Mouse (Mus musculus) midbrain, postnatal 0 days (tissue): ENCODE data around the gene Dclk2. TPM values are rescaled to one million over a fixed set of nuclear protein-coding genes. Genes with fewer than 3 reads are reported as not detected.
A peak's percentile ranks its signal among the peaks of the same experiment; 100 is the strongest.

ENCODE experiments used
- ATAC-seq: fragments of 200-750 bp; cut with Nextera tagmentation; 2 replicates; pipeline ENCODE4 v1.8.0; 2017; ENCODE audit warnings: moderate number of reproducible peaks, mild to moderate bottlenecking, moderate TSS enrichment, moderate library complexity; ENCODE audit not compliant: low FRiP score
- DNase-seq: peaks from one replicate; pipeline ENCODE4 v3.0.0-alpha.2; 2015; ENCODE audit warnings: low spot score
- H3K27ac ChIP-seq: fragments of 300-500 bp; sonication (generic); 2 replicates; pipeline ENCODE4 v1.5.1; 2014; ENCODE audit warnings: low read depth, mild to moderate bottlenecking, low read length, mixed read lengths
- H3K27me3 ChIP-seq: fragments of 300-500 bp; sonication (generic); 2 replicates; pipeline ENCODE4 v1.6.1; 2014; ENCODE audit warnings: low read length, control low read depth, mixed read lengths; ENCODE audit not compliant: insufficient read depth
- H3K36me3 ChIP-seq: fragments of 300-500 bp; sonication (generic); 2 replicates; pipeline ENCODE4 v1.6.1; 2014; ENCODE audit warnings: low read length, control low read depth, mixed read lengths; ENCODE audit not compliant: insufficient read depth
- H3K4me1 ChIP-seq: fragments of 300-500 bp; sonication (generic); 2 replicates; pipeline ENCODE4 v1.6.1; 2014; ENCODE audit warnings: mild to moderate bottlenecking, control low read depth, antibody characterized with exemption, low read length, mixed read lengths; ENCODE audit not compliant: insufficient read depth
- H3K4me2 ChIP-seq: fragments of 300-500 bp; sonication (generic); 2 replicates; pipeline ENCODE4 v1.6.1; 2014; ENCODE audit warnings: low read depth, mild to moderate bottlenecking, low read length, mixed read lengths; ENCODE audit not compliant: poor library complexity, severe bottlenecking
- H3K4me3 ChIP-seq: fragments of 300-500 bp; sonication (generic); 2 replicates; pipeline ENCODE4 v1.5.1; 2014; ENCODE audit warnings: low read depth, mild to moderate bottlenecking, low read length, moderate library complexity
- H3K9ac ChIP-seq: fragments of 300-500 bp; sonication (generic); replicated peaks from 2 replicates; pipeline ENCODE4 v1.6.1; 2014; ENCODE audit warnings: mild to moderate bottlenecking, low read length, moderate library complexity, mixed read lengths; ENCODE audit not compliant: poor library complexity, severe bottlenecking
- H3K9me3 ChIP-seq: fragments of 300-500 bp; sonication (generic); 2 replicates; pipeline ENCODE4 v1.6.1; 2016; ENCODE audit warnings: low read length, control low read depth
- CTCF ChIP-seq: IDR thresholded peaks from 2 replicates; pipeline ENCODE4 v1.5.1; 2016; ENCODE audit warnings: antibody characterized with exemption, mild to moderate bottlenecking
- WGBS: fragments of 180-500 bp; shearing (Covaris S2); extraction: QIAGEN DNeasy Blood & Tissue Kit; methylation state at CpG from one replicate; pipeline ENCODE4 v1.1.7; 2014; 5-methylcytosine and 5-hydroxymethylcytosine counted together
- polyA plus RNA-seq: library from polyadenylated mRNA; unstranded; fragments of >200 nt; fragmentation: Nextera tagmentation; extraction: Ambion mirVana; gene quantifications from 2 replicates; pipeline ENCODE4 v1.2.1, GENCODE M21; 2015
- total RNA-seq: library from RNA; depleted of rRNA; stranded (reverse); fragments of >200 nt; gene quantifications from 2 replicates; pipeline ENCODE4 v1.2.3, GENCODE M21; 2014

Gene Dclk2
- total and polyA plus RNA-seq, 2 experiments from 2014 or later, result 71.6 to 158 TPM

GRCm38 (mm10) chr3:86870411-86870810 is 50.2 kb downstream of the Dclk2 start:
- ATAC-seq (no peak), DNase-seq (no peak)
- 0 out of 2 replicates have a peak, but pooled peaks cover 4% of the 10 kb centered on the region for H3K4me1 ChIP-seq
- H3K4me3 ChIP-seq, result no peak overlapping the region
- H3K27me3 ChIP-seq, result no peaks in the 10 kb centered on the region
- TF ChIP-seq CTCF, result no peak
- no peak overlapping the region for H3K27ac ChIP-seq
- WGBS, result 39% methylated on average over 3 of the region's 3 CpGs
- H3K4me2 ChIP-seq, result no peak overlapping the region
- H3K36me3 ChIP-seq, result no peaks in the 10 kb centered on the region
- H3K9ac ChIP-seq, result no peak overlapping the region
- H3K9me3 ChIP-seq, result no peaks in the 10 kb centered on the region

DNA sequence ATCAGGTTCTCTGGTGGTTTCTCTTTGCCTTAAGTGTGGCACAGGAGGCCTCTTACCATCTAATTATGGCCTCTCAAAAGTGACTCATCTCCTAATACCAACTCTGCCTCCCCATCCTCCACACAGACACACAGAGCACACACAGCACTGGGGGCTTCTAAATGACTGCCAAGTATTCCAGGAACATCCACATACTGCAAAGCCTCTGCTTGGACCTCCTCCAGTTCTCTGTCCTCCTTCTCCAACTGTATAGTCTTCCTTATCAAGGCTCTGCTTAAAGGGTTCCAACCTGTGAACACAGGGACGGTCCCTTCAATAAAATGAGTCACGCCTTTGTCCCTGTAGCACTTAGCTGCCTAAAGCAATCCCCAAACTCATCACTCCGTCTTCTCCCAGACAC is 51.9 kb downstream of the Dclk2 start:
- no peaks in the 10 kb centered on the region for H3K9me3 ChIP-seq
- DNase-seq, result no peak
- H3K27ac ChIP-seq, result no peak overlapping the region
- no peak overlapping the region for H3K9ac ChIP-seq
- TF ChIP-seq CTCF, result no peak
- no peaks in the 10 kb centered on the region for H3K27me3 ChIP-seq
- no peak overlapping the region for H3K4me2 ChIP-seq
- H3K36me3 ChIP-seq, result no peaks in the 10 kb centered on the region
- H3K4me1 ChIP-seq, result 0 out of 2 replicates have a peak, but pooled peaks cover 4% of the 10 kb centered on the region
- 69% methylated on average over 3 of the region's 3 CpGs for WGBS
- ATAC-seq, result no peak
- no peak overlapping the region for H3K4me3 ChIP-seq

GRCm38 (mm10) chr3:86863327-86864008 is 57.2 kb downstream of the Dclk2 start:
- H3K27ac ChIP-seq, result peak overlapping the region; percentile 39; the same call in 1 of the 2 replicates
- ATAC-seq (no peak), DNase-seq (no peak)
- no peaks in the 10 kb centered on the region for H3K36me3 ChIP-seq
- H3K4me3 ChIP-seq, result no peak overlapping the region
- H3K4me2 ChIP-seq, result peak overlapping the region; percentile 30
- H3K27me3 ChIP-seq, result no peaks in the 10 kb centered on the region
- TF ChIP-seq CTCF, result no peak
- no peaks in the 10 kb centered on the region for H3K9me3 ChIP-seq
- 23% methylated on average over 10 of the region's 10 CpGs for WGBS
- no peak overlapping the region for H3K9ac ChIP-seq
- H3K4me1 ChIP-seq, result peaks cover 10% of the 10 kb centered on the region

- Histone ChIP-seq H3K27ac (peak overlapping the region; percentile 39; the same call in 1 of the 2 replicates), H3K4me1 (peaks cover 13% of the 10 kb centered on the region), H3K4me2 (peak overlapping the region; percentile 30), H3K36me3 (no peaks in the 10 kb centered on the region), H3K27me3 (no peaks in the 10 kb centered on the region), H3K9ac (no peak overlapping the region), H3K4me3 (no peak overlapping the region), H3K9me3 (no peaks in the 10 kb centered on the region)
- no peak for TF ChIP-seq CTCF
- ATAC-seq (peak; percentile 84), DNase-seq (peak; percentile 64)
- 13% methylated on average over 3 of the region's 3 CpGs for WGBS
Measured at GRCm38 (mm10) chr3:86862939-86863311, 57.7 kb downstream of the Dclk2 start.

GRCm38 (mm10) chr3:86862245-86862938 is 58.3 kb downstream of the Dclk2 start:
- Histone ChIP-seq H3K9me3 (no peaks in the 10 kb centered on the region), H3K9ac (no peak overlapping the region), H3K4me2 (peak overlapping the region; percentile 30; the same call in 1 of the 2 replicates), H3K4me1 (peaks cover 13% of the 10 kb centered on the region), H3K4me3 (no peak overlapping the region), H3K27me3 (no peaks in the 10 kb centered on the region), H3K36me3 (no peaks in the 10 kb centered on the region), H3K27ac (no peak overlapping the region)
- WGBS, result 61% methylated on average over 10 of the region's 10 CpGs
- ATAC-seq (peak; percentile 27; the same call in 1 of the 2 replicates), DNase-seq (no peak)
- TF ChIP-seq CTCF, result no peak

GRCm38 (mm10) chr3:86859791-86860190 is 60.9 kb downstream of the Dclk2 start:
- H3K27ac ChIP-seq, result no peak overlapping the region
- H3K4me1 ChIP-seq, result peaks cover 13% of the 10 kb centered on the region
- no peak overlapping the region for H3K9ac ChIP-seq
- no peaks in the 10 kb centered on the region for H3K36me3 ChIP-seq
- no peak for TF ChIP-seq CTCF
- no peak overlapping the region for H3K4me2 ChIP-seq
- no peaks in the 10 kb centered on the region for H3K27me3 ChIP-seq
- WGBS, result 87% methylated on average over 2 of the region's 2 CpGs
- H3K9me3 ChIP-seq, result no peaks in the 10 kb centered on the region
- H3K4me3 ChIP-seq, result no peak overlapping the region
- DNase-seq (no peak), ATAC-seq (no peak)
